22 mouse cellular contexts compared by ENCODE assay signal in the genomic region with DNA sequence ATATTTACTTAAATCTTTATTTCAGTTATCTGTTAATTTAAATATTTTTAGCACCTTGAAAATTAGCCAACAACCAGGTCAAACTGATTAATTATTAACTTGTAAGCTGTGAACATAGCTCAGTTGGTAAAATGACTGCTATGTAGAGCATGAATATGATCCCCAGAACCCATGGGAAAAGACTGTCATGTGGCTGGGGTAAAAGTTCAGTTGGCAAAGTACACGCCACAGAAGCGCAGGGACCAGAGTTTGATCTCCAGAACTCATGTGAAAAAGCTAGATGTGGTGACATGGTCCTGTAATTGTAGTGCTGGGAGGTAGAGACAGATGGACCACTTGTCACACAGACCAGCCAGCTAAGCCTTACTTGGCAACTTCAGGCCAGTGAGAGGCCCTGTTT.
"Had no signal": no experiment of that assay in that cellular context is flagged by ENCODE, and none has a peak within 500 bp of the region (broad histone marks: within the 10 kb centered on the region; RNA-seq: fewer than 3 reads in every experiment).

No protein-coding gene starts in this region.

- H3K27ac ChIP-seq: layer of hippocampus, adult 2 months; limb, embryonic 10.5 days; limb, embryonic 13.5 days; liver, embryonic 14.5 days; macrophage; midbrain, embryonic 12.5 days; midbrain, embryonic 15.5 days; neural tube, embryonic 12.5 days; neural tube, embryonic 15.5 days; stomach, postnatal 0 days had no signal

- H3K27me3 ChIP-seq: limb, embryonic 13.5 days; midbrain, embryonic 12.5 days; midbrain, embryonic 15.5 days; neural tube, embryonic 12.5 days; neural tube, embryonic 15.5 days had no signal

- DNase-seq: layer of hippocampus, adult 9-11 months; liver, postnatal 0 days; lung, embryonic 14.5 days; right cerebral cortex, adult 18-20 months; right cerebral cortex, postnatal 14 days; right cerebral cortex, postnatal 4 days; thymus, adult 2 months; thymus, postnatal 14 days; thymus, postnatal 4 days had no signal

- H3K9me3 ChIP-seq: limb, embryonic 10.5 days; limb, embryonic 13.5 days; midbrain, embryonic 12.5 days; midbrain, embryonic 15.5 days; neural tube, embryonic 12.5 days; neural tube, embryonic 15.5 days had no signal

- H3K9ac ChIP-seq: limb, embryonic 13.5 days; liver, embryonic 14.5 days; liver, postnatal 0 days; lung, embryonic 14.5 days; midbrain, embryonic 12.5 days; midbrain, embryonic 15.5 days; neural tube, embryonic 12.5 days; neural tube, embryonic 15.5 days had no signal

- H3K4me2 ChIP-seq: limb, embryonic 13.5 days; liver, embryonic 11.5 days; lung, embryonic 14.5 days; midbrain, embryonic 12.5 days; midbrain, embryonic 15.5 days; neural tube, embryonic 12.5 days; neural tube, embryonic 15.5 days had no signal

- H3K4me3 ChIP-seq: layer of hippocampus, adult 2 months; limb, embryonic 10.5 days; limb, embryonic 13.5 days; midbrain, embryonic 12.5 days; midbrain, embryonic 15.5 days; neural tube, embryonic 12.5 days; neural tube, embryonic 15.5 days had no signal

- H3K4me1 ChIP-seq: limb, embryonic 10.5 days; limb, embryonic 13.5 days; midbrain, embryonic 12.5 days; midbrain, embryonic 15.5 days; neural tube, embryonic 12.5 days; neural tube, embryonic 15.5 days had no signal

- H3K36me3 ChIP-seq: limb, embryonic 10.5 days; limb, embryonic 13.5 days; midbrain, embryonic 12.5 days; midbrain, embryonic 15.5 days; neural tube, embryonic 12.5 days; neural tube, embryonic 15.5 days had no signal

- ATAC-seq: intestine, embryonic 16.5 days; liver, postnatal 0 days; lung, postnatal 0 days; midbrain, embryonic 15.5 days had no signal
